Mouse (Mus musculus): ENCODE results near the gene Shtn1.

Shtn1 gene

DNA sequence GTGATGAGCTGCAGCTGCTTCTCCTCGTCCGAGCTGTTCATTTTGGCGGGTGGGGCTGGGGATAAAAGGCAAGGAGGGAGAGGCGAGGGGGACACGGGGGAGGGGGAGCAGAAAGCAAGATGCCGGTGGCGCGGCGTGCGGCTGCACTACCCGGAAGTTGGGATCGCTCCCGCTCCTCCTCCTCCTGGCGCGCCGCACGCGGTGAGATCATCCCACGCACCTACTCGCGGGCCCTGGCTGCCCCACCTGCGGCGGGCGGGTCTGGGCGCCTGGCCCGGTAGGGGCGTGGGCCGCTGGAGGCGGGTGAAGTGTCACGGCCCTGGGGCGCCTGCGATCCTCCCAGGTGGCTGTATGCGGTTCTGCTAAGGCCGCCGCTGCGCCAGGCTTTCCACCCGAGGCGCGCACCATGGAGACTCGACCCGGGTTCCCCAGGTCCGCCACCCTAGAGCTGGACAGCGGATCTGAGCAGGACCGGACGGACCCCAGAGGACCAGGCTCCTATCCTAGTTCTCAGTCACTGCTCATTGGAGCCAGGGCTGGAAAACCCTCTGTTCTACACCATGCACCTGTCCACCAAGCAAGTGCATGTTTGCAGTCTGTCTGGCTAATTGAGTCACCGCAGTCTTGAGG, at the start of gene Shtn1:
TSS of gene Shtn1 (minus strand) at position 629 of the 630 bp plus-strand sequence.
- DNase-seq (ENCODE audit: low spot score in 2 of 2), result peak; percentile 30 to 56

- no peak for DNase-seq (ENCODE audit: low spot score in 2 of 2)
These were observed 38.3 kb upstream of the Shtn1 start for GRCm38 (mm10) chr19:59114152-59114551.

- DNase-seq (ENCODE audit: low spot score in 2 of 2), result no peak
These were observed 34.0 kb upstream of the Shtn1 start for GRCm38 (mm10) chr19:59109937-59110336.

GRCm38 (mm10) chr19:59098315-59098714, 22.4 kb upstream of the Shtn1 start:
- no peak for DNase-seq (ENCODE audit: low spot score in 2 of 2)

DNA sequence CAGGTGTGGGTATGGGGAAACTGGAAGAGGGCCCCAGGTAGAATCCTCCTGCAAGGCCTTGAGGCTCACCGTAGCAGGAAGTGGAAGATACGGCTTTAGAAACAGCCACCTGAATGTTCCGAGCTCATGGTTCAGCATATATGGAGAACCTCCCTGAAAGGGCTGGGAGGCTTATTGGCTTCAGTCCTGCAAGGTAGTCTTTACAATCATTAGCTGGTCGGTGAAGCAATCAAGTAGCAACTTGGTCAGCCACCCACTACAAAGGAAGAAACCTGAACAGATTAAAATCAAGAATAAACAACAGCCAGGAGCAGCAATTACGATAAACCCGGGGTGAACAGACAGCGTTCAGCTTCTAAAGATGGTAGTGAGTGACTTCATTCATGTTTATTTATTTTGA, 16.4 kb upstream of the Shtn1 start:
- no peak for DNase-seq (ENCODE audit: low spot score in 2 of 2)

GRCm38 (mm10) chr19:59090337-59090736, 14.4 kb upstream of the Shtn1 start:
- DNase-seq (ENCODE audit: low spot score in 2 of 2), result no peak

DNA sequence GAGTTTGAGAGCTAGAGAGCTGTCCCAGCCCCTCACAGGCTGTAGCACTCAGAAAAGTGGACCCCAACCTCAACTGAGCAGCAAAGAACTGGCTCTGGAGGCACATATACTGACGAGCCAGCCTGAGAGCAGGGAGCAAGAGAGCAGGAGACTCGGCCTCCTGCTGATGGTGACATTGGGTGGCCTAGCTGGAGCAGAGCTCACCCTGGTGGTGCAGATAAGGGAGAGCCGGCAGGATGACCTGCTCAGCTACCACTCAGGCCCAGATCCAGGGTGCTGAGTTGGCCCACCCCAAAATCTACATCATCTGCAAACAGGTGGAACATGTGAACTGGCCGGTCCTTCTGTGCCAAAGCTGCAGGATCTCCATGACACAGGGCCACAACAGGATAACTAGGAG, 8.4 kb upstream of the Shtn1 start:
- DNase-seq (ENCODE audit: low spot score in 2 of 2), result no peak

- DNase-seq (ENCODE audit: low spot score in 2 of 2), result no peak
These were observed 231 bp upstream of the Shtn1 start for GRCm38 (mm10) chr19:59076131-59076530.

DNA sequence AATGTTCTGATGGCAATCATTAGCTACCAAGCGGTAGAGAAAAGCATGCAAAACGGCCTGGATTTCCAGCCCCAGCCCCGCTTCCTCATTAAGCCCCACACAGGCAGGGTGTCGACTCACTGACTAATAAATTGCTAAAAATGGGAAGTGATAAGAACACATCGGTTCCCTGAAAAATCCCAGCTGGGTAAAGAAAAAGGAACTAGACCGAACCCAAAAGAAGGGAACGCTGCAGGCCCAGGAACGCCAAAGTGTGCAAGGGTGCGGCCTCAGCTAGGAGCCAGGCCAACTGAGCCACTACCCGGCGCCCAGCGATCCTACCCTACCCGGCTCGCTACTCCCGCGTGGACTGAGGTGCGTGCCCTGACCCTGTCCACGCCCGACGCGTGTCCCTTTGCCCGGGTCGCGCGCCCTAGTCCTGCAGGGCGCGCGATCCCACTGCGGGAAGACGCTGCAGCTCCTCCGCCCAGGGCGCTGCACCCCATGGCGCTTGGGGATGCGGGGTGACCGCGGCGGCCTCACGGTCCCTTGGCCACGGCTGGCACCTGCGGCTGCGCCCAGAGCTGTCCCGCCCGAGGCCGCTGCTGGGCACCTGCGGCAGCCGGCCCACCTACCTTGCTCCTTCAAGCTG, 944 bp downstream of the Shtn1 start:
- peak in 1 of 2 experiments; percentile 18 for DNase-seq (ENCODE audit: low spot score in 2 of 2)

DNA sequence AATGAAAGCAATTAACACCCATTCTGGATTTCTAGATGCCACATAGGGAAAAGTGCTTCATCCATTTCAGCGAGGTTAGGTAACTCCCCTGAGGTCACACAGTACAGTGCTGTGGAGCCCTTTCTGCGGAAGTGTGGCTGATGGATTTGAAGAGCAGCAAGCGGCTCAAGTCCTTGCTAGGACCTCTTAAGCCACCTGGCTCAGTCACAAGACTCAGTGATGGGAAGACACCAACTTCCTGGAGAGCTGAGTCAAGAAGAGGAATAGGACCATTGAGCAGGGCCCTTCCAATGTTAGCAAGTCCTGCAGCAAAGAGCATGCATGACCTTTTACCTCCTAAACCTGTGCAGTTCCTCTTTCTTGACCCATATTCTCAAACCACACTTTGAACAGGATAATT, 1.5 kb downstream of the Shtn1 start:
- no peak for DNase-seq (ENCODE audit: low spot score in 2 of 2)

- DNase-seq (ENCODE audit: low spot score in 2 of 2), result peak in 1 of 2 experiments; percentile 57
These were observed 2.9 kb downstream of the Shtn1 start for GRCm38 (mm10) chr19:59073006-59073405.

GRCm38 (mm10) chr19:59071979-59072378, 3.9 kb downstream of the Shtn1 start:
- no peak for DNase-seq (ENCODE audit: low spot score in 2 of 2)

GRCm38 (mm10) chr19:59071396-59071795, 4.5 kb downstream of the Shtn1 start:
- no peak for DNase-seq (ENCODE audit: low spot score in 2 of 2)

DNA sequence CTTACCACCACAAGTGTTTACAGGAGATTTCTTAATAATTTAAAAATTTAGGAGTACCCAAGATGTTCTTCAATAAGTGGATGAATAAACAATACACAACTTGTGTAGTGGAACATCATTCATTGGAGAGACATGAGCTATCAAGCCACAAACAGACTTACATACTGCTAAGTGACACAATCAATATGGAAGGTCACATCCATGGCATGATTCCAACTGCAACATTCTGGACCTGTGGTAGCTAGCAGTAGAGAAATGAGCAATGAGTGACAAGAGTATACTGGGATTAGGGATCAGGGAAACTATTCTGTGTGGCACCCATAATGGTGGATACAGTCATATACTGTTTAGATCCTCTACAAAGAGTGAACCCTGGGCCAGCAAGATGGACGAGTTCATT, 8.2 kb downstream of the Shtn1 start:
- DNase-seq (ENCODE audit: low spot score in 2 of 2), result no peak

DNA sequence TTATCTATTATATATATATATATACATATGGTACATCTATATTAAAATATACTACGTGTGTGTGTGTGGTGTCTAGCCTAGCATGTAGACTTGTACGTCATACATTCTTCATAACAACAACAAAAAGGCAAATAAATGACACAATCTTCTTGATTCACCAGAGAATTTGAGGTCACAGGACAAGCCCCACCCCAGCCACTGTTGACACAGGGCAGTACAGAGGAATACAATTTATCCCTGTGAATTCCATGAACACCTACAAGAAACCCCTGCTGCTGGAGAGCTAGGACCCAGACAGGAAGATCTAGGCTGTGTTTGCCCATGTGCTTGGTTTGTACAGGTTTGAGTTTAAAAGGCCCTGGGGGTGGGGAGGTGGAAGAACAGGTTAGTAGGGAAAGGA, 9.2 kb downstream of the Shtn1 start:
- DNase-seq (ENCODE audit: low spot score in 2 of 2), result no peak

DNA sequence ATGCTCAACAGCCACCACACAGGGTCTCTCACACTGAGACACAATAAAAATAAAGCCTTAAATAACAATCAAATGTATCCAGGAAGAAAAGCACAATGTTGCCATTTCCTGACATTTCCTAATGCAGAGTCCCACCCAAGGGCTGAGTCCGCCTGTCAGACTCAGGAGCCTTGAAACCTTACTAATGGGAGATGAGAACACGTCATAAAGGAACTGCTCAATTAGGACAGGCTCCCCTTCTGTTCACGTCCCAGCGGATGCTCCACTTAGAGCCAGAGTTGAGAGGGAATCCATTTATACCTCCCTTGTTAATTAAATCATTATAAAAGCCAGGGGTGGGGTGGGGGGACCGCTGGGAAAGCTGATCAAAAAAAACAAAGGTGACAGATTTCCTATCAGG, 9.8 kb downstream of the Shtn1 start:
- DNase-seq (ENCODE audit: low spot score in 2 of 2), result no peak

- DNase-seq (ENCODE audit: low spot score in 2 of 2), result no peak
These were observed 11.3 kb downstream of the Shtn1 start for GRCm38 (mm10) chr19:59064616-59065015.

DNA sequence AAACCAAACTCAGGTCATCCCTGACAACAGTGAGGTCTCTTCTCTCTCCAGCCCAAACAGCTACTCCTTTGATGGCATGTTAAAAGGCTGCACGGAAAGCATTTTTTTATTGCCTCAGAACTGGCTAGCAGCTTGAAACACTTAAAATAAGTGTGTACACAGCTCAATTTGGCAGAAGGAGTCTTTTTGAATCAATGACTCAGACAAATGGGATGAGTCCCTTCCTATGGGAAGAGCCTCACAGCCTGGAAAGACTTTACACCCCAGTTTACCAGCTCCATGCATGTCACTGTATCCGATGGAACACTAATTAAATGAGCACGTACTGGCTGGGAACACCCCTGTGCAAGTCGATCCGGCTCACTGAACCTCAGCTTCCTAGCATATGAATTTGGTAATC, 12.3 kb downstream of the Shtn1 start:
- DNase-seq (ENCODE audit: low spot score in 2 of 2), result no peak

DNA sequence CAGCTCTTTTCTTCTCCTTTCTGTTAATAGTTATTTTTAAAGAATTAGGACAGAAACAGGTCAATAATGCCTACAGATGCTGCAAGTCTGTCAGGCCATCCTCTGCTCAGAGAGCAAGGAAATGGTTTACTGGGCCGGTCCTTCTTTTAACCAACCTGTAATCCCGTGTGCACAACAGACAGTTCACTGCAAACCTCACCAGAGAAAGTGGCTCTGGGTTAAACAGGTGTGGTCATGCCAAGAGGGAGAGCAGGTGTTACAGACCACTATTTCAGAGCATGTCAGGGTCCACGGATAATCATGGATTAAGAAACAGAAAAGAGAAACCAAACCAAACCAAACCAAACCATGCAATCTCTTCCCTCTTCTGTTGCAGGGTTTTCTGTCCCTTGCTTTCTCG, 17.8 kb downstream of the Shtn1 start:
- no peak for DNase-seq (ENCODE audit: low spot score in 2 of 2)

DNA sequence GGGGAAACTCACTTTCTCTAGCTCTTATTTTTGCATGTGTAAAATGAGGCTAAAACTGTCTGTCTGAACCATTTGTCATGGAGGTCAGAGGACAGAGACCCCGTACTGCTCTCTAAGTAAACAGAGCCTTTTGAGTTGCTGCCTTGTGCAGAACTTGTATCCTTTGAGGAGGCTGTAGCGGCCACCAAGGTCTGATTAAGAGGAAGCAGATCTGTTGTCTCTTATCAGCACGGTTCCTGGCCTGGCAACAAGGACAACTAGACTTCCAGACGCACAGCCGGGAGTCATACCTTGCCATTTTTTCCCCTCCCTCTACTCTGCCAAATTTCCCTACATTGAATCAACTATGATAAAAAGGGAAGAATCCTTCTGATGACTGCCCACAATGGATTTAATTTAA, 18.5 kb downstream of the Shtn1 start:
- no peak for DNase-seq (ENCODE audit: low spot score in 2 of 2)

DNA sequence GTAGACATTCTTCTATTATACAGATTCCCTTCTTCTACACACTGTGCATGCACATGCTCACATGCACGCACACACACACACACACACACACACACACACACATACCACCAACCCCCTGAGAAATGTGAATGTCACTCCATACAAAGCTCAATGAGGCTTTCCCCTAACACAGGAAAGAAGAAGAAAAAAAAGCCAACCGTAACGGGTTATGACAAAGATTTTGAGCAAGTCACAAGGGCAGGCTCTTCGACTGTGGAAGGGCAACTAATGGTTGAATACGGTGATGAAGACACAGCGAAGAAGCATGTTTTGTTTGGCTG, 21.3 kb downstream of the Shtn1 start:
- DNase-seq (ENCODE audit: low spot score in 2 of 2), result no peak

DNA sequence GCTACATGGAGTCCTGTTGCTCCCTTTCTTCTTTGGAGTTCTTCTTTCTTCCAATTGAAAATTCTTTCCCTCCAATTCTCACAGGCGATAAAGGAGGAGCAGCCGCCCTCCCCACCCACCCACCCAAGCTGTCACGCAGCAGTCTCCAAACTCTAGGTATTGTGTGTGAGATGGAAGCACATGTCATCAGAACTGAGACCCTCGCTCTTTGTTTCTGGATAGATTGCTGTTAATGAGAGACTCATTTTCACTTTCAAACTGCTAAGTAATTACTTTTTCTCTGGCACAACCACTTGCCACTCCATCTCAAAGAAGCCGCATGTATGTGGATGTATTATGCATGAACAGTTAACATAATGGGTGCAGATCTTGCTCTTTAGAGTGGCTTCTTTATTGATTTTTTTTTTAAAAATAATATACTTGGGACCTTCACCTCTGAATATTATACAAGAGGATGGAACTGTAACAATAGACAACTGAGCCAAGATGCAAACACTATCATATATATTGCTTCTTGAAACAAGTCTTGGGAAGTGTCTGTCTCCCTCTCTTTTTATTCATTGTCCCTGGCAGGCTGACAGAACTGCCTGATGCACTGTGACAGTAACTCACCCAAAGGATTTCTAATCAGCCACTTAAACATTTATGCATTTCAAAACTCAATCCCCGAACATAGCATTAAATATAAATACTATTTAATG, 21.8 kb downstream of the Shtn1 start:
- no peak for DNase-seq (ENCODE audit: low spot score in 2 of 2)

DNA sequence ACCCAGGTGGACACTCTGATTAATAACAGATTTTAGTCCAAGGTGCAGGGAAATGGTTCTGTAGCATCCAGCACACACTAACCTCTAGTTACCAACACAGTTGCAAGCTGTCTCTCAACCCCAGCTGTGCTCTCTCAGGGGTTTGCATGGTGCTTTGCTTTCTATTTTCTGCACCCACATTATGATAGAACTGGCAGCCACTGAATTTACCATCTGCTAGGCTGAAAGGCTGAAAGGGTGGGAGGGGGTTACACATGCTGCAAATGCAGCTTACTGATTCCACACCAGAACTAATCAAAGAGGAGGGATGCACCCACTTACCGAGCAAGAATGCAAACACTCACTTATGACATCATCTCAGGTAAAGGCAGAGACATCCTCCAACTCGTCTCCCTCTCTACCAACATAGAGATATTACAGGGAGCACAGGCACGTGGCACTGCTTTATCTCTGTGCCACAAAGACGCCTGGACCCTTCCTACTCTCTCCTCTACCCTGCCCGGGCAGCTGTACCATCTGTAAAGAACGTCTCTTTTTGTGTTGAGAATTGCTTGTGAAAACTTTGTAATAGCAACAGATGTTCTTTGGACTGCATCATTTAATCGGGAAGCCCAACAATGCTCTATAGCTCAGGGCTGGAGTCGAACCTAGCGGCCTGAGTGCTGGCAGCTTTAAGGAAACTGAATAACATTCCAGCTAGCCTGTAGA, 23.0 kb downstream of the Shtn1 start:
- DNase-seq (ENCODE audit: low spot score in 2 of 2), result no peak
